In the genomic region with DNA sequence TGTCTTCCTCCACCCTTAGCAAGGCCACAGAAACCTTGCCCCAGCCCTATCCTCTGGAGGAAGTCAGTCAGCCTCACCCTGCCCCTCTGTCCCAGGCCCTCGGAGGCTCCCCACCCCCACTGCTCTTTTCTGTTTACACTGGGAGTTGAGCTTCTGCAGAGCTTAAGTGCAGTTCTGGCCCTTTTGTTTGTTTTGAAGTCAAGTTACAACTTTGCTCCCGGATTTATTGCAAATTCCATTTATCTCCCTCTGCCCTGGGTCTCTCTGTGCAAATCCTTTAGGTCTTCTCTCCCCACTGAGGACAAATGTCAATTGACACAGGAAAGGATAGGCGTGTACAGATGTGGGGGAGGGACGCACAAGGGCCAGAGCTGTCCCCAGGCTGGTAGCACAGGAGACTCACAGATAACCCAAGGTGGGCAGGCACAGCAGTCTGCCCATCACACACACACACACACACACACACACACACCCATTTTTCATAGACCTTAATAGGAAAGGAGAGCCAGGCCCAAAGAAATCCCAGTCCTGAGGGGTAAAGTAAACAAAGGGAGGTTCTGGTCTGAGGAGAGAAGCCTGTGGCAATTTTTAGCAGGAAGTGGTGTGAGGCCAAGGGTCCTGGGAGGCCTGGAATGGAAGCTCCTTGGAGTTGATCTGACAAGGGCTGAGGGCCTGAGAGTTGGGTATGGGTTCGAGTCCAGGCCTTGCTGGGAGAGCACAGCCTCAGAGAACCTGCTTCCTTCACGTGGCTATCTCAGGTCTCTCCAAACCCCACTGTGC, we compare ENCODE assay signal across 8 mouse cellular contexts.
DNase-seq lines count a peak whose midpoint lies in the region; ATAC-seq and TF ChIP-seq lines count a peak whose summit lies in the region.

No protein-coding gene starts in this region.

- WGBS in heart, postnatal 0 days: 37% methylated on average over 6 of the region's 6 CpGs

- ATAC-seq in common myeloid progenitor, adult 5-6 weeks (replicated peaks; ENCODE audit: low read depth, poor library complexity, severe bottlenecking): peak; percentile 76
- ATAC-seq in heart, postnatal 0 days (ENCODE audit: insufficient read depth, low read depth): peak; percentile 52; the same call in 1 of the 2 replicates
- ATAC-seq in erythroblast, adult 5-6 weeks (replicated peaks; ENCODE audit: low FRiP score, poor library complexity, severe bottlenecking): no peak

- H3K27ac ChIP-seq in heart, postnatal 0 days (ENCODE audit: low read depth): peak overlapping the region; percentile 68

- H3K9me3 ChIP-seq in heart, postnatal 0 days (replicated peaks; ENCODE audit: control insufficient read depth, low read length): no peaks in the 10 kb centered on the region

- no peak overlapping the region for H3K4me2 ChIP-seq in heart, postnatal 0 days (ENCODE audit: low read depth, low read length)

- no peaks in the 10 kb centered on the region for H3K27me3 ChIP-seq in heart, postnatal 0 days (ENCODE audit: control insufficient read depth, insufficient read depth, low read length)

- no peak for TF ChIP-seq EP300 in heart, postnatal 0 days (IDR thresholded peaks at IDR 0.05; ENCODE audit: low read depth)

- H3K36me3 ChIP-seq in heart, postnatal 0 days (replicated peaks; ENCODE audit: control insufficient read depth, insufficient read depth, low read length): no peaks in the 10 kb centered on the region

- H3K9ac ChIP-seq in heart, postnatal 0 days (replicated peaks; ENCODE audit: low read depth, low read length): no peak overlapping the region

- peaks cover 8% of the 10 kb centered on the region; the same call in 1 of the 2 replicates for H3K4me1 ChIP-seq in heart, postnatal 0 days (ENCODE audit: control insufficient read depth, insufficient read depth)

- peak; percentile 52 for DNase-seq in ZHBTc4 (ENCODE audit: low read depth, low spot score)
- no peak for DNase-seq in heart, postnatal 0 days (ENCODE audit: low spot score)
- DNase-seq in kidney, postnatal 14 days: peak; percentile 89
- DNase-seq in lung, postnatal 25 days (ENCODE audit: low spot score): peak; percentile 79
- DNase-seq in left cerebral cortex, adult 9 months (ENCODE audit: low spot score in 2 of 2): no peak
- no peak for DNase-seq in retina, embryonic 14.5 days (ENCODE audit: low spot score)

- H3K4me3 ChIP-seq in heart, postnatal 0 days (ENCODE audit: low read depth, low read length): no peak overlapping the region

- TF ChIP-seq CTCF in heart, postnatal 0 days (IDR thresholded peaks at IDR 0.05; ENCODE audit: low read depth): no peak

Comparison
In these comparisons a context has a peak if more than half of its experiments do, and no peak if none do; other contexts are left out.
1. DNase-seq: peak in ZHBTc4 (single experiment), kidney, postnatal 14 days (single experiment) and lung, postnatal 25 days (single experiment); none in heart, postnatal 0 days (single experiment), left cerebral cortex, adult 9 months (0 of 2) and retina, embryonic 14.5 days (single experiment).